Mouse (Mus musculus) Patski (cell line): ENCODE data around the gene Cdk18. TPM values are rescaled to one million over a fixed set of nuclear protein-coding genes. Genes with fewer than 3 reads are reported as not detected.

Source experiments
- ATAC-seq: fragments of 100-300 bp; one replicate; pipeline ENCODE4 v1.8.0; 2021
- CTCF ChIA-PET: fragments of 350-600 bp; sonication (Branson Sonifier 250); formaldehyde crosslinking; loops from one replicate; lab custom pipeline; 2022; ENCODE audit warnings: inconsistent platforms; lab: Charles Lee
- POLR2A ChIA-PET: fragments of 350-600 bp; sonication (Branson Sonifier 250); formaldehyde crosslinking; loops from one replicate; lab custom pipeline; 2022; ENCODE audit warnings: antibody characterized with exemption, inconsistent platforms; lab: Charles Lee
- DNase-seq: peaks from one replicate; pipeline ENCODE4 v3.0.0-alpha.2; 2011; ENCODE audit warnings: low read depth, low spot score
- H3K27me3 ChIP-seq: fragments of 371-371 bp; one replicate; pipeline ENCODE4 v1.5.1; 2021
- CTCF ChIP-seq: fragments of 100-300 bp; IDR thresholded peaks from one replicate; pipeline ENCODE4 v1.5.1; 2021
- in situ Hi-C: fragments of 300-500 bp; cut with MboI; formaldehyde crosslinking; loops from 3 replicates; pipeline ENCODE4 v1.11.1; 2018; ENCODE audit warnings: low pct_unique_long_range_greater_than_20kb, mixed read lengths
- polyA plus RNA-seq: library from polyadenylated mRNA; unstranded; gene quantifications from one replicate; pipeline ENCODE4 v1.2.3, GENCODE M21; 2021

Gene Cdk18
- polyA plus RNA-seq, 1 experiment from 2014 or later: 88.8 TPM

- DNase-seq (no peak), ATAC-seq (no peak)
- CTCF ChIA-PET: interaction anchor here (1.0 to 5.8 kb wide), 4 partner anchors 76 to 195 kb away, joined by 3 to 26 read pairs (median 4); no protein-coding TSS in a partner anchor
- no peak for TF ChIP-seq CTCF
- POLR2A ChIA-PET: interaction anchor here (0.5 kb wide), 1 partner anchor 94 kb away, joined by 3 read pairs; no protein-coding TSS in a partner anchor
- in situ Hi-C loops: no loop called here
- no peaks in the 10 kb centered on the region for H3K27me3 ChIP-seq
Observed at GRCm38 (mm10) chr1:132161211-132161880, 21.9 kb upstream of the Cdk18 start.

GRCm38 (mm10) chr1:132159681-132160080 is 20.2 kb upstream of the Cdk18 start:
- DNase-seq: no peak
- no peak for TF ChIP-seq CTCF
- in situ Hi-C loops: loop anchor here (5.0 kb wide), 4 partner anchors 37 to 198 kb away; no protein-coding TSS in a partner anchor
- POLR2A ChIA-PET: interaction anchor here (0.8 to 2.5 kb wide), 3 partner anchors 36 to 129 kb away, joined by 3 to 8 read pairs (median 5); no protein-coding TSS in a partner anchor
- no peaks in the 10 kb centered on the region for H3K27me3 ChIP-seq
- no peak for ATAC-seq
- CTCF ChIA-PET: interaction anchor here (1.0 to 11.0 kb wide), 8 partner anchors 10 to 197 kb away, joined by 3 to 134 read pairs (median 5); no protein-coding TSS in a partner anchor

- H3K27me3 ChIP-seq: no peaks in the 10 kb centered on the region
- POLR2A ChIA-PET: interaction anchor here (0.8 to 2.5 kb wide), 7 partner anchors 25 to 197 kb away, joined by 3 to 8 read pairs (median 4); partner anchors contain the start of genes AC124108.1 and Lemd1
- ATAC-seq (no peak), DNase-seq (no peak)
- in situ Hi-C loops: loop anchor here (5.0 kb wide), 4 partner anchors 36 to 199 kb away; no protein-coding TSS in a partner anchor
- CTCF ChIA-PET: interaction anchor here (1.0 to 11.0 kb wide), 13 partner anchors 8 to 198 kb away, joined by 3 to 134 read pairs (median 8); no protein-coding TSS in a partner anchor
- no peak for TF ChIP-seq CTCF
Observed at GRCm38 (mm10) chr1:132158741-132159140, 19.3 kb upstream of the Cdk18 start.

GRCm38 (mm10) chr1:132157808-132158207 is 18.3 kb upstream of the Cdk18 start:
- in situ Hi-C loops: loop anchor here (5.0 kb wide), 4 partner anchors 36 to 199 kb away; no protein-coding TSS in a partner anchor
- no peaks in the 10 kb centered on the region for H3K27me3 ChIP-seq
- ChIA-PET CTCF (interaction anchor here (0.8 to 11.0 kb wide), 26 partner anchors 9 to 202 kb away, joined by 3 to 134 read pairs (median 7); partner anchors contain the start of genes AC124108.1, Cdk18, Klhdc8a and Lemd1), POLR2A (interaction anchor here (0.8 to 2.5 kb wide), 6 partner anchors 24 to 198 kb away, joined by 3 to 8 read pairs (median 4); partner anchors contain the start of genes AC124108.1 and Lemd1)
- no peak for ATAC-seq
- DNase-seq: no peak
- TF ChIP-seq CTCF: no peak

GRCm38 (mm10) chr1:132157016-132157781 is 17.7 kb upstream of the Cdk18 start:
- CTCF ChIA-PET: interaction anchor here (0.8 to 11.0 kb wide), 31 partner anchors 10 to 203 kb away, joined by 3 to 134 read pairs (median 6); partner anchors contain the start of genes AC124108.1, Cdk18, Klhdc8a and Lemd1
- no peaks in the 10 kb centered on the region for H3K27me3 ChIP-seq
- DNase-seq (no peak), ATAC-seq (peak; percentile 67)
- in situ Hi-C loops: loop anchor here (5.0 kb wide), 4 partner anchors 35 to 200 kb away; no protein-coding TSS in a partner anchor
- TF ChIP-seq CTCF: no peak
- POLR2A ChIA-PET: interaction anchor here (0.6 to 2.5 kb wide), 7 partner anchors 23 to 979 kb away, joined by 3 to 8 read pairs (median 5); no protein-coding TSS in a partner anchor

- CTCF ChIA-PET: interaction anchor here (0.6 to 11.0 kb wide), 18 partner anchors 16 to 201 kb away, joined by 3 to 134 read pairs (median 5); partner anchors contain the start of genes AC124108.1, Cdk18, Lemd1 and Nuak2
Observed at GRCm38 (mm10) chr1:132155737-132156136, 16.3 kb upstream of the Cdk18 start.

GRCm38 (mm10) chr1:132153691-132154090 is 14.2 kb upstream of the Cdk18 start:
- POLR2A ChIA-PET: interaction anchor here (1.0 to 5.7 kb wide), 4 partner anchors 14 to 47 kb away, joined by 5 to 36 read pairs (median 7); partner anchors contain the start of gene Cdk18
- ATAC-seq: no peak
- no peaks in the 10 kb centered on the region for H3K27me3 ChIP-seq
- no peak for DNase-seq
- CTCF ChIA-PET: interaction anchor here (0.8 to 11.0 kb wide), 5 partner anchors 13 to 215 kb away, joined by 3 to 134 read pairs (median 3); no protein-coding TSS in a partner anchor
- in situ Hi-C loops: loop anchor here (5.0 kb wide), 1 partner anchor 146 kb away; the partner anchor contains the start of gene Elk4
- no peak for TF ChIP-seq CTCF

More at GRCm38 (mm10) chr1:132155737-132156136, 16.3 kb upstream of the Cdk18 start:
- no peak for ATAC-seq
- no peak for TF ChIP-seq CTCF
- POLR2A ChIA-PET: interaction anchor here (1.3 kb wide), 1 partner anchor 22 kb away, joined by 3 read pairs; no protein-coding TSS in a partner anchor
- H3K27me3 ChIP-seq: no peaks in the 10 kb centered on the region
- DNase-seq: no peak
- in situ Hi-C loops: loop anchor here (5.0 kb wide), 4 partner anchors 33 to 202 kb away; no protein-coding TSS in a partner anchor

GRCm38 (mm10) chr1:132153086-132153690 is 13.7 kb upstream of the Cdk18 start:
- POLR2A ChIA-PET: interaction anchor here (1.0 to 5.7 kb wide), 5 partner anchors 14 to 153 kb away, joined by 4 to 36 read pairs (median 6); partner anchors contain the start of gene Cdk18
- DNase-seq (no peak), ATAC-seq (no peak)
- TF ChIP-seq CTCF: no peak
- CTCF ChIA-PET: interaction anchor here (0.8 to 11.0 kb wide), 6 partner anchors 13 to 215 kb away, joined by 3 to 134 read pairs (median 3); no protein-coding TSS in a partner anchor
- no peaks in the 10 kb centered on the region for H3K27me3 ChIP-seq
- in situ Hi-C loops: loop anchor here (5.0 kb wide), 1 partner anchor 146 kb away; the partner anchor contains the start of gene Elk4
